8 mouse cellular contexts compared by ENCODE assay signal in the genomic region with DNA sequence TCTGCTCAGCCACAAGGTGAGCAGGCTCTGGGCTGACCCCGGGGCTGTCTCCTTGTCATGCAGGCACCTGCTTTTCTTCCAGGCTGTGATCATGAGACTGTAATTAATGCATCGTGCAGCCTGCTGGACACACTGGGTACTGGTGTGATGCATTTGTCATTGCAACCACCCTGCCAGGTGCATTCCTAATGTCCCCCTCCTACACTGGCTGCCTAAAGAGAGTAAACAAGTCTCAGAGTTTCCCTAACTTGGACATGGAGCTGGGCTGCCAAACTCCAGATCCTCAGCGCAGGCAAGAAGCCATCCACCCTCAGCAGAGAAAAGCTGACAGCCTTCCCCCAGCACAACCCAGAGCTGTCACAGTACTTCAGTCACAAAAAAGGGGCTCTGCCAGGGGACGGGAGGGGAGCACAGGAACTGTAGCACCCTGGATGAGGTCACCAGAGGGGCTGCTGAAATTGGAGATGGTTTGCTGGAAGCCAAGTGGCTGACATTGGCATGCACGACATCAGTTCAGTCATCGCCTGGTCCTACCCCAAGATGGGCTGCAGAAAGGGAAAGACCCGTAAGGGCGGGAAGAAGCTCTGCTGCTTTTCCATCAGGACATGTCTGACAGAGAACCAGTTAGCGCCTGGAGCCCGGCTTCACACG. TPM values are rescaled to one million over a fixed set of nuclear protein-coding genes. Genes with fewer than 3 reads are reported as not detected.
A peak's percentile ranks its signal among the peaks of the same experiment; 100 is the strongest.
DNase-seq lines count a peak whose midpoint lies in the region; ATAC-seq and TF ChIP-seq lines count a peak whose summit lies in the region.

No protein-coding gene starts in this region.

- peak; percentile 5 for ATAC-seq in Patski
- ATAC-seq in heart, embryonic 13.5 days (ENCODE audit: extremely low read depth, insufficient number of reproducible peaks, low FRiP score, low TSS enrichment) = no peak
- ATAC-seq in limb, embryonic 12.5 days (ENCODE audit: insufficient number of reproducible peaks, insufficient read depth, low FRiP score, low TSS enrichment, low read depth) = no peak
- ATAC-seq in stomach, embryonic 15.5 days (ENCODE audit: insufficient read depth, low FRiP score, low read depth) = no peak
- no peak for ATAC-seq in megakaryocyte-erythroid progenitor cell, adult 5-6 weeks (replicated peaks; ENCODE audit: low FRiP score, low TSS enrichment, poor library complexity, severe bottlenecking)

- TF ChIP-seq CTCF in Patski (IDR thresholded peaks at IDR 0.05) = no peak

- H3K4me3 ChIP-seq in heart, embryonic 13.5 days = no peak overlapping the region
- no peak overlapping the region for H3K4me3 ChIP-seq in limb, embryonic 12.5 days (replicated peaks)
- H3K4me3 ChIP-seq in stomach, embryonic 15.5 days (replicated peaks) = no peak overlapping the region

- peak overlapping the region; percentile 48 for H3K9ac ChIP-seq in heart, embryonic 13.5 days
- H3K9ac ChIP-seq in limb, embryonic 12.5 days (replicated peaks) = no peak overlapping the region
- no peak overlapping the region for H3K9ac ChIP-seq in stomach, embryonic 15.5 days

- peaks cover 28% of the 10 kb centered on the region for H3K36me3 ChIP-seq in heart, embryonic 13.5 days
- peaks cover 30% of the 10 kb centered on the region; the same call in 1 of the 2 replicates for H3K36me3 ChIP-seq in limb, embryonic 12.5 days
- H3K36me3 ChIP-seq in stomach, embryonic 15.5 days = peaks cover 18% of the 10 kb centered on the region; the same call in 1 of the 2 replicates

- DNase-seq in heart, adult 11 months = peak; percentile 96
- no peak for DNase-seq in heart, adult 8-10 months (ENCODE audit: low spot score)
- DNase-seq in Patski (ENCODE audit: low read depth, low spot score) = no peak
- DNase-seq in right cerebral cortex, postnatal 14 days = no peak

- CTCF ChIA-PET in Patski (lab: Charles Lee) = interaction anchor here (0.8 to 3.2 kb wide), 2 partner anchors 15 to 105 kb away, joined by 3 to 16 read pairs; partner anchors contain the start of gene Nsmce1

- H3K4me2 ChIP-seq in heart, embryonic 13.5 days = peak overlapping the region; percentile 32
- H3K4me2 ChIP-seq in limb, embryonic 12.5 days = no peak overlapping the region
- H3K4me2 ChIP-seq in stomach, embryonic 15.5 days = no peak overlapping the region

- peaks cover 76% of the 10 kb centered on the region for H3K4me1 ChIP-seq in heart, embryonic 13.5 days
- peaks cover 31% of the 10 kb centered on the region for H3K4me1 ChIP-seq in limb, embryonic 12.5 days (replicated peaks)
- H3K4me1 ChIP-seq in stomach, embryonic 15.5 days = peaks cover 8% of the 10 kb centered on the region

- H3K9me3 ChIP-seq in heart, embryonic 13.5 days = no peaks in the 10 kb centered on the region
- no peaks in the 10 kb centered on the region for H3K9me3 ChIP-seq in limb, embryonic 12.5 days
- H3K9me3 ChIP-seq in stomach, embryonic 15.5 days = no peaks in the 10 kb centered on the region

- POLR2A ChIA-PET in Patski (lab: Charles Lee) = interaction anchor here (1.0 kb wide), 1 partner anchor 26 kb away, joined by 3 read pairs; no protein-coding TSS in a partner anchor

- 27% methylated on average over 11 of the region's 11 CpGs for WGBS in heart, embryonic 13.5 days
- 61% methylated on average over 11 of the region's 11 CpGs for WGBS in limb, embryonic 12.5 days
- WGBS in stomach, embryonic 15.5 days = 56% methylated on average over 11 of the region's 11 CpGs

- in situ Hi-C loops in Patski (cut with MboI; ENCODE audit: low pct_unique_long_range_greater_than_20kb) = no loop called here

- peak overlapping the region; percentile 91 for H3K27ac ChIP-seq in heart, embryonic 13.5 days (replicated peaks)
- peak overlapping the region; percentile 72 for H3K27ac ChIP-seq in limb, embryonic 12.5 days
- H3K27ac ChIP-seq in stomach, embryonic 15.5 days = peak overlapping the region; percentile 57

- no peaks in the 10 kb centered on the region for H3K27me3 ChIP-seq in Patski
- H3K27me3 ChIP-seq in heart, embryonic 13.5 days (replicated peaks) = no peaks in the 10 kb centered on the region
- H3K27me3 ChIP-seq in limb, embryonic 12.5 days = no peaks in the 10 kb centered on the region
- no peaks in the 10 kb centered on the region for H3K27me3 ChIP-seq in stomach, embryonic 15.5 days (replicated peaks)

RNA-seq across cellular contexts. Expression of gene Nsmce1, which starts 15.7 kb away (rescaled TPM):
- total RNA-seq in heart, adult 8-10 months (2022) = 10 to 100 TPM; 28.9 to 33.1 (median 31.3) TPM
- polyA plus RNA-seq in Patski (2021) = 74.0 TPM
- 97.9 and 110 TPM in 2 replicates for polyA plus RNA-seq in heart, embryonic 13.5 days (2015; fragmentation: Nextera tagmentation; extraction: Ambion mirVana)
- polyA plus RNA-seq in limb, embryonic 12.5 days (2016; fragmentation: Nextera tagmentation; extraction: Ambion mirVana) = 114 and 122 TPM in 2 replicates
- polyA plus RNA-seq in stomach, embryonic 15.5 days (2015; fragmentation: Nextera tagmentation; extraction: Ambion mirVana) = 111 and 121 TPM in 2 replicates
- 49.9 and 55.4 TPM in 2 replicates for total RNA-seq in megakaryocyte-erythroid progenitor cell, adult 5-6 weeks (2014; fragmentation: Nextera tagmentation)
- 58.3 and 68.4 TPM in 2 replicates for total RNA-seq in megakaryocyte-erythroid progenitor cell, adult 5-6 weeks (2017)

RNA-seq across cellular contexts. Expression of gene Kdm8, which starts 31.2 kb away (rescaled TPM):
- 1 to 10 TPM; 3.6 to 6.0 (median 4.0) TPM for total RNA-seq in heart, adult 8-10 months (2022)
- 1.0 TPM for polyA plus RNA-seq in Patski (2021)
- polyA plus RNA-seq in heart, embryonic 13.5 days (2015; fragmentation: Nextera tagmentation; extraction: Ambion mirVana) = 6.7 and 7.7 TPM in 2 replicates
- 14.4 and 16.2 TPM in 2 replicates for polyA plus RNA-seq in limb, embryonic 12.5 days (2016; fragmentation: Nextera tagmentation; extraction: Ambion mirVana)
- 8.8 and 9.3 TPM in 2 replicates for polyA plus RNA-seq in stomach, embryonic 15.5 days (2015; fragmentation: Nextera tagmentation; extraction: Ambion mirVana)
- total RNA-seq in megakaryocyte-erythroid progenitor cell, adult 5-6 weeks (2014; fragmentation: Nextera tagmentation) = 5.0 and 5.4 TPM in 2 replicates
- total RNA-seq in megakaryocyte-erythroid progenitor cell, adult 5-6 weeks (2017) = 5.3 and 6.3 TPM in 2 replicates
